Mouse (Mus musculus) MEL (cell line): ENCODE measurements around the gene Shh. TPM values are rescaled to one million over a fixed set of nuclear protein-coding genes. Genes with fewer than 3 reads are reported as not detected.

Experiments used
- DNase-seq: peaks from one replicate; pipeline ENCODE4 v3.0.0; 2011; ENCODE audit warnings: low read depth, low spot score
- H3K27ac ChIP-seq: 2 replicates; pipeline ENCODE4 v1.5.1; 2012; ENCODE audit warnings: low read depth, mild to moderate bottlenecking, control low read depth, low read length, moderate library complexity; ENCODE audit not compliant: control insufficient read depth
- H3K27me3 ChIP-seq, 2 experiments: fragments of 150-350 bp in 1 of 2; sonication (generic) in 1 of 2; 2 replicates each; pipeline ENCODE4 v1.6.1; 2012; ENCODE audit warnings: low read length in 2 of 2, mild to moderate bottlenecking in 2 of 2, improper control_type of control experiment in 1 of 2, moderate library complexity in 1 of 2; ENCODE audit not compliant: insufficient read depth in 2 of 2, control insufficient read depth in 1 of 2
- H3K36me3 ChIP-seq, 2 experiments: 2 replicates each; pipeline ENCODE4 v1.6.1; 2012 to 2014; ENCODE audit warnings: low read length in 2 of 2, improper control_type of control experiment in 1 of 2, inconsistent platforms in 1 of 2, mild to moderate bottlenecking in 1 of 2; ENCODE audit not compliant: insufficient read depth in 2 of 2, control insufficient read depth in 1 of 2
- H3K4me1 ChIP-seq, 2 experiments: fragments of 150-350 bp in 1 of 2; sonication (generic) in 1 of 2; 2 replicates each; pipeline ENCODE4 v1.6.1; 2012; ENCODE audit warnings: low read length in 2 of 2, improper control_type of control experiment in 1 of 2, mild to moderate bottlenecking in 1 of 2; ENCODE audit not compliant: insufficient read depth in 2 of 2, control insufficient read depth in 1 of 2
- H3K4me3 ChIP-seq, 2 experiments: fragments of 150-350 bp in 1 of 2; sonication (generic) in 1 of 2; 2 replicates each; pipeline ENCODE4 v1.5.1; 2012; ENCODE audit warnings: low read depth in 2 of 2, low read length in 2 of 2, mild to moderate bottlenecking in 2 of 2, moderate library complexity in 2 of 2, control low read depth in 1 of 2, improper control_type of control experiment in 1 of 2; ENCODE audit not compliant: control insufficient read depth in 1 of 2, insufficient read depth in 1 of 2
- H3K79me2 ChIP-seq: 2 replicates; pipeline ENCODE4 v1.6.1; 2012; ENCODE audit warnings: mild to moderate bottlenecking, low read length, moderate library complexity; ENCODE audit not compliant: control insufficient read depth, poor library complexity, insufficient read depth
- H3K9ac ChIP-seq: 2 replicates; pipeline ENCODE4 v1.6.1; 2012; ENCODE audit warnings: low read depth, mild to moderate bottlenecking, control low read depth, low read length, moderate library complexity; ENCODE audit not compliant: control insufficient read depth, poor library complexity, severe bottlenecking
- H3K9me3 ChIP-seq: fragments of 150-350 bp; sonication (generic); replicated peaks from 2 replicates; pipeline ENCODE4 v1.6.1; 2012; ENCODE audit warnings: mild to moderate bottlenecking, low read length, improper control_type of control experiment, moderate library complexity; ENCODE audit not compliant: insufficient read depth
- BHLHE40 ChIP-seq: IDR thresholded peaks from 2 replicates; pipeline ENCODE4 v1.6.1; 2012; ENCODE audit warnings: low read depth, mild to moderate bottlenecking, inconsistent platforms, low read length, improper control_type of control experiment, borderline replicate concordance
- CHD1 ChIP-seq: IDR thresholded peaks from 2 replicates; pipeline ENCODE4 v1.6.1; 2012; ENCODE audit warnings: low read depth, mild to moderate bottlenecking, inconsistent platforms, low read length, improper control_type of control experiment
- CTCF ChIP-seq, 3 experiments: IDR thresholded peaks in 2 of 3; conservative IDR thresholded peaks in 1 of 3; 2 replicates each; pipeline ENCODE4 v1.5.1; 2011 to 2012; ENCODE audit warnings: low read length in 3 of 3, low read depth in 2 of 3, mild to moderate bottlenecking in 2 of 3, improper control_type of control experiment in 1 of 3, inconsistent platforms in 1 of 3, mixed read lengths in 1 of 3, moderate library complexity in 1 of 3; ENCODE audit not compliant: control insufficient read depth in 1 of 3, insufficient read depth in 1 of 3, poor library complexity in 1 of 3, severe bottlenecking in 1 of 3
- E2F4 ChIP-seq: IDR thresholded peaks from 2 replicates; pipeline ENCODE4 v1.6.1; 2011; ENCODE audit warnings: low read depth, low read length, improper control_type of control experiment, borderline replicate concordance
- ELF1 ChIP-seq: IDR thresholded peaks from 2 replicates; pipeline ENCODE4 v1.6.1; 2014; ENCODE audit warnings: low read depth, mild to moderate bottlenecking, inconsistent platforms, low read length, improper control_type of control experiment, moderate library complexity
- EP300 ChIP-seq, 2 experiments: IDR thresholded peaks; 2 replicates each; pipeline ENCODE4 v1.6.1; 2011; ENCODE audit warnings: improper control_type of control experiment in 2 of 2, low read length in 2 of 2, low read depth in 1 of 2, mild to moderate bottlenecking in 1 of 2
- ETS1 ChIP-seq: IDR thresholded peaks from 2 replicates; pipeline ENCODE4 v1.6.1; 2012; ENCODE audit warnings: low read depth, mild to moderate bottlenecking, inconsistent platforms, low read length, improper control_type of control experiment, moderate library complexity
- GABPA ChIP-seq: IDR thresholded peaks from 2 replicates; pipeline ENCODE4 v1.6.1; 2012; ENCODE audit warnings: low read depth, mild to moderate bottlenecking, inconsistent platforms, low read length, improper control_type of control experiment, moderate library complexity
- GATA1 ChIP-seq: IDR thresholded peaks from 2 replicates; pipeline ENCODE4 v1.6.1; 2011; ENCODE audit warnings: low read depth, low read length, improper control_type of control experiment
- HCFC1 ChIP-seq: IDR thresholded peaks from 2 replicates; pipeline ENCODE4 v1.6.1; 2012; ENCODE audit warnings: low read depth, mild to moderate bottlenecking, inconsistent platforms, low read length, improper control_type of control experiment, moderate library complexity
- MAZ ChIP-seq: IDR thresholded peaks from 2 replicates; pipeline ENCODE4 v1.6.1; 2012; ENCODE audit warnings: low read depth, mild to moderate bottlenecking, inconsistent platforms, low read length, improper control_type of control experiment
- MXI1 ChIP-seq: IDR thresholded peaks from 2 replicates; pipeline ENCODE4 v1.6.1; 2011; ENCODE audit warnings: mild to moderate bottlenecking, low read depth, low read length, improper control_type of control experiment
- MYB ChIP-seq: IDR thresholded peaks from 2 replicates; pipeline ENCODE4 v1.6.1; 2011; ENCODE audit warnings: mild to moderate bottlenecking, low read depth, low read length, improper control_type of control experiment
- MYC ChIP-seq: IDR thresholded peaks from 2 replicates; pipeline ENCODE4 v1.6.1; 2011; ENCODE audit warnings: low read depth, mild to moderate bottlenecking, low read length, improper control_type of control experiment, moderate library complexity
- POLR2A ChIP-seq, 2 experiments: IDR thresholded peaks; 2 replicates each; pipeline ENCODE4 v1.6.1; 2011 to 2012; ENCODE audit warnings: low read length in 2 of 2, mild to moderate bottlenecking in 2 of 2, control low read depth in 1 of 2, improper control_type of control experiment in 1 of 2, low read depth in 1 of 2, moderate library complexity in 1 of 2; ENCODE audit not compliant: control insufficient read depth in 1 of 2, insufficient read depth in 1 of 2, poor library complexity in 1 of 2
- SIN3A ChIP-seq: IDR thresholded peaks from 2 replicates; pipeline ENCODE4 v1.6.1; 2012; ENCODE audit warnings: low read length, improper control_type of control experiment, inconsistent platforms
- SMC3 ChIP-seq: IDR thresholded peaks from 2 replicates; pipeline ENCODE4 v1.6.1; 2011; ENCODE audit warnings: low read depth, low read length, improper control_type of control experiment
- TAL1 ChIP-seq: IDR thresholded peaks from 2 replicates; pipeline ENCODE4 v1.6.1; 2012; ENCODE audit warnings: mild to moderate bottlenecking, inconsistent platforms, low read length, moderate library complexity, mixed read lengths
- TBP ChIP-seq: IDR thresholded peaks from 2 replicates; pipeline ENCODE4 v1.8.0; 2011; ENCODE audit warnings: low read depth, low read length, improper control_type of control experiment
- USF1 ChIP-seq: IDR thresholded peaks from 2 replicates; pipeline ENCODE4 v1.6.1; 2014; ENCODE audit warnings: low read depth, mild to moderate bottlenecking, inconsistent platforms, low read length, improper control_type of control experiment, moderate library complexity
- USF2 ChIP-seq, 2 experiments: IDR thresholded peaks; 2 replicates each; pipeline ENCODE4 v1.6.1; 2011 to 2012; ENCODE audit warnings: improper control_type of control experiment in 2 of 2, low read length in 2 of 2, borderline replicate concordance in 1 of 2, inconsistent platforms in 1 of 2, low read depth in 1 of 2, mild to moderate bottlenecking in 1 of 2; ENCODE audit not compliant: insufficient read depth in 1 of 2
- ZC3H11A ChIP-seq: IDR thresholded peaks from 2 replicates; pipeline ENCODE4 v1.6.1; 2012; ENCODE audit warnings: low read depth, mild to moderate bottlenecking, inconsistent platforms, low read length, improper control_type of control experiment
- ZKSCAN1 ChIP-seq: IDR thresholded peaks from 2 replicates; pipeline ENCODE4 v1.6.1; 2012; ENCODE audit warnings: low read depth, mild to moderate bottlenecking, inconsistent platforms, low read length, improper control_type of control experiment, moderate library complexity
- ZMIZ1 ChIP-seq: IDR thresholded peaks from 2 replicates; pipeline ENCODE4 v1.6.1; 2012; ENCODE audit warnings: low read depth, mild to moderate bottlenecking, inconsistent platforms, low read length, improper control_type of control experiment, moderate library complexity
- ZNF384 ChIP-seq: IDR thresholded peaks from 2 replicates; pipeline ENCODE4 v1.6.1; 2012; ENCODE audit warnings: low read depth, mild to moderate bottlenecking, inconsistent platforms, low read length, improper control_type of control experiment
- polyA plus RNA-seq, 2 experiments: library from polyadenylated mRNA; stranded (reverse) in 1 of 2; unstranded in 1 of 2; fragments of >175 nt in 1 of 2; fragments of >200 nt in 1 of 2; gene quantifications; 2 replicates each; pipeline versions ENCODE4 v1.2.1 to v1.2.4; 2012; ENCODE audit warnings: low replicate concordance in 2 of 2, low read depth in 1 of 2; ENCODE audit not compliant: insufficient read length in 2 of 2, insufficient read depth in 1 of 2, missing spikeins in 1 of 2
- total RNA-seq: library from RNA; depleted of rRNA; stranded (reverse); fragments of 300-350 nt; gene quantifications from 2 replicates; pipeline ENCODE4 v1.2.3, GENCODE M21; 2012

Shh gene
- total and polyA plus RNA-seq, 3 experiments: not detected

DNA sequence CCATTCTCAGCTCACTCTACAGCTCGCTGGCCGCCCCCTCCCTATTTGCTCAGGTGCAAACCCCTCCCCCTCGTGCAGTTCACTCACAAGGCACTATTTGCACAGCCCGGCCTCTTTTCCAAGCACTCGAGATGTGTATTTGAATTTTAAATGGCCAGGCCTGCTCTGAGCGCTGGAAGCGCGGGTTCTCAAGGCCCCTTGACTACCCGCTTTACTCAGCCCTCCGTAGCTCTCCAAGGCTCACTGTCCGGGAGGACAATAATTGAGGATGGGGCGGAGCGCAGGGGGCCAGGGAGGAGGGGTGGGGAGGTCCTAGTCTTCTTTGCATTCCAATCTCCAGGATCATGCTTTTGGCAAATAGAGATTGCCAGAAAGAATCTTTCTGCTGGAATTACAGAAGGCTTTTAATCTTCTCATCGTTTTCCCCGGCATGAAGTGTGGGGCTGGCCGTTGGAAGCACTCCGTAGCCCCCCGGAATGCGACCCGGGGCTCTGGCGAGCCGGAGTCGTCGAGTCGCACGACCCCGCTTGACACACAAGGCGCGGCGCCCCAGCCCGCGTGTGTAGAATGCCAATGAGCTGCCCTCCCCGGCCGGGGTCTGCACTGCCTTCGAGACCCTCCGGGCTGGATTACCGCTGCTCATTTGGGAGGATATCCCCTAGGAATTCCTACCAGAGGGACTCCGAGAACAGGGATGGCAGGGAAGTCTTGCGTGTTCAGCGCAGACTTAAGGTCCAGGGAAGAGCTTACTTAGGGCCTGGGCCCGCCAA, 7.4 kb downstream of the Shh start:
- H3K79me2 ChIP-seq: no peaks in the 10 kb centered on the region
- no peak overlapping the region for H3K4me3 ChIP-seq
- no peaks in the 10 kb centered on the region for H3K9me3 ChIP-seq
- H3K4me1 ChIP-seq: no peaks in the 10 kb centered on the region
- no peak overlapping the region for H3K27ac ChIP-seq
- H3K36me3 ChIP-seq: no peaks in the 10 kb centered on the region
- TF ChIP-seq EP300 (IDR thresholded peaks at IDR 0.05; ENCODE audit: low read depth in 1 of 2, low read length in 2 of 2) (no peak), ZKSCAN1 (no peak), GABPA (no peak), CHD1 (no peak), ZMIZ1 (no peak), MXI1 (no peak), CTCF (IDR thresholded peaks at IDR 0.05 in 2 of 3, conservative IDR thresholded peaks at IDR 0.05 in 1 of 3; ENCODE audit: control insufficient read depth in 1 of 3, insufficient read depth in 1 of 3, low read depth in 2 of 3, low read length in 3 of 3, poor library complexity in 1 of 3, severe bottlenecking in 1 of 3) (no peak)
- no peak for DNase-seq
- H3K27me3 ChIP-seq: no peaks in the 10 kb centered on the region
- no peak overlapping the region for H3K9ac ChIP-seq

DNA sequence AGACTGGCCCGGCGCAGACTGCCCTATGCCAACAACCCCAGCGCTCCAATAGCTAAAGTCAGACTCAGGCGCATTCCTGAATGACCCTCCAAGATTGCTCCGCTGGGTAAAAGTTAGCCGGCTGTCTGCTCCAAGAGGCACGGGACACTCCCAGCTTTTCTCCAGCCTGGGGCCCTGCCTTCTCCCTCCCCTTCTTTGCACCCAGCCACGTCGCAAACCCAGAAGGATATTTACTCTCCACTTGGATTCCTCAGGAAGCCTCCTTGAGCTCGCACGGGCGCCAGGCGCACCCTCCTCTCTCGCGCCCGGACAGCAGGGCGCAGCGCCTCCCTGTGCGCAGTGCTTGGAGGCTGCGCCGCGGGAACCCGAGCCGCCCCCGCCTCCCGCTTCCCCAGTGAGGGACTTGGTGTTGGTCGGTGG, 8.2 kb downstream of the Shh start:
- Histone ChIP-seq H3K36me3 (no peaks in the 10 kb centered on the region), H3K9me3 (no peaks in the 10 kb centered on the region), H3K4me3 (no peak overlapping the region), H3K27me3 (no peaks in the 10 kb centered on the region), H3K9ac (no peak overlapping the region), H3K79me2 (no peaks in the 10 kb centered on the region), H3K27ac (no peak overlapping the region), H3K4me1 (no peaks in the 10 kb centered on the region)
- DNase-seq: no peak
- TF ChIP-seq TBP (no peak), MAZ (no peak), ETS1 (no peak), GATA1 (no peak), E2F4 (no peak), ZNF384 (no peak), MXI1 (no peak), BHLHE40 (no peak), USF1 (no peak), TAL1 (no peak), MYC (no peak), SIN3A (no peak), ZMIZ1 (no peak), MYB (no peak), POLR2A (IDR thresholded peaks at IDR 0.05; ENCODE audit: control insufficient read depth in 1 of 2, insufficient read depth in 1 of 2, low read depth in 1 of 2, low read length in 2 of 2, poor library complexity in 1 of 2) (no peak), ELF1 (no peak), USF2 (IDR thresholded peaks at IDR 0.05; ENCODE audit: borderline replicate concordance in 1 of 2, insufficient read depth in 1 of 2, low read depth in 1 of 2, low read length in 2 of 2) (no peak), ZC3H11A (no peak), SMC3 (no peak), HCFC1 (no peak)
